Mouse (Mus musculus) spleen, postnatal 14 days (tissue): ENCODE data around the gene Pde4d.

Experiments
- DNase-seq, 2 experiments: peaks; one replicate each; pipeline ENCODE4 v3.0.0; 2021 to 2022; ENCODE audit warnings: low spot score in 2 of 2

The Pde4d gene

GRCm38 (mm10) chr13:108490872-108491271 is 41.1 kb downstream of the Pde4d start:
- DNase-seq: no peak

GRCm38 (mm10) chr13:108492886-108493285 is 43.1 kb downstream of the Pde4d start:
- DNase-seq: no peak

- DNase-seq: no peak
These were observed 44.6 kb downstream of the Pde4d start for GRCm38 (mm10) chr13:108494365-108494764.

- no peak for DNase-seq
These were observed 48.0 kb downstream of the Pde4d start for GRCm38 (mm10) chr13:108497768-108498167.

- no peak for DNase-seq
These were observed 48.5 kb downstream of the Pde4d start for GRCm38 (mm10) chr13:108498247-108498743.

GRCm38 (mm10) chr13:108498773-108499313 is 49.1 kb downstream of the Pde4d start:
- no peak for DNase-seq

- no peak for DNase-seq
These were observed 51.6 kb downstream of the Pde4d start for GRCm38 (mm10) chr13:108501386-108501785.

GRCm38 (mm10) chr13:108524548-108524947 is 74.8 kb downstream of the Pde4d start:
- no peak for DNase-seq

GRCm38 (mm10) chr13:108524969-108525368 is 75.2 kb downstream of the Pde4d start:
- DNase-seq: no peak

GRCm38 (mm10) chr13:108526258-108527007 is 76.7 kb downstream of the Pde4d start:
- DNase-seq: no peak

- no peak for DNase-seq
These were observed 77.5 kb downstream of the Pde4d start for GRCm38 (mm10) chr13:108527090-108527770.

GRCm38 (mm10) chr13:108528343-108528742 is 78.6 kb downstream of the Pde4d start:
- DNase-seq: no peak

GRCm38 (mm10) chr13:108532875-108533274 is 83.1 kb downstream of the Pde4d start:
- no peak for DNase-seq

- no peak for DNase-seq
These were observed 86.7 kb downstream of the Pde4d start for GRCm38 (mm10) chr13:108536436-108536835.

- DNase-seq: no peak
These were observed 87.2 kb downstream of the Pde4d start for GRCm38 (mm10) chr13:108536951-108537350.

GRCm38 (mm10) chr13:108538760-108539369 is 89.1 kb downstream of the Pde4d start:
- no peak for DNase-seq

GRCm38 (mm10) chr13:108541488-108541887 is 91.7 kb downstream of the Pde4d start:
- no peak for DNase-seq

GRCm38 (mm10) chr13:108542342-108542761 is 92.6 kb downstream of the Pde4d start:
- no peak for DNase-seq

GRCm38 (mm10) chr13:108552288-108552687 is 102.5 kb downstream of the Pde4d start:
- no peak for DNase-seq

- DNase-seq: no peak
These were observed 103.2 kb downstream of the Pde4d start for GRCm38 (mm10) chr13:108552995-108553394.

- no peak for DNase-seq
These were observed 105.2 kb downstream of the Pde4d start for GRCm38 (mm10) chr13:108554901-108555300.

GRCm38 (mm10) chr13:108596938-108597337 is 147.2 kb downstream of the Pde4d start:
- DNase-seq: no peak
